Mouse (Mus musculus): Measurements from ENCODE around the gene Plagl1. TPM values are rescaled to one million over a fixed set of nuclear protein-coding genes. Genes with fewer than 3 reads are reported as not detected.

Gene Plagl1
- polyA plus RNA-seq, 1 experiment from 2014 or later: 64.5 TPM

GRCm38 (mm10) chr10:13113641-13114040, 53.3 kb downstream of the Plagl1 start:
- Histone ChIP-seq H3K9me3 (no peaks in the 10 kb centered on the region), H3K36me3 (no peaks in the 10 kb centered on the region), H3K9ac (replicated peaks) (no peak overlapping the region), H3K4me1 (replicated peaks) (peaks cover 14% of the 10 kb centered on the region), H3K27me3 (no peaks in the 10 kb centered on the region), H3K4me3 (replicated peaks) (no peak overlapping the region), H3K4me2 (no peak overlapping the region), H3K27ac (no peak overlapping the region)
- ATAC-seq (ENCODE audit: insufficient number of reproducible peaks, insufficient read depth, low FRiP score, low TSS enrichment, low read depth): no peak
- 79% methylated on average over 4 of the region's 4 CpGs for WGBS

DNA sequence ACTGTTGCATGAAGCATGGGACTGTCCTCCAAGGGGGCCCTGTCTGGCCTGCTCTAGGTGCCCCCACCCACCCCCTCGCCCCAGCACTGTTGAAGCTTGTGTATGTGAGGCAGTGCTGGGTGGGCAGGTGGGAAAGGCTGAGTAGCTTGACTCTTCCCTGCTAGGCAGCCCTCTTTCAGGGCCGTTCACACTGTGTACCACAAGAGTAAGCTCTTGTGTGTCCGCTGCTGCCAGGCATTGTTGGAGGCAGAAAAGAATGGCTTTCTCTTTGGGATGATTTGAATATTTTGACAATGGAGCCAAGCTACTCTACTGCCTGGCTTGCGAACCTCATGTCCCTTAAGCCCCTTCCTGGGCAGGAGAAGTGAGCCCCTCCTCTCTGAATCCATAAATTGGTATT, 54.7 kb downstream of the Plagl1 start:
- WGBS: 85% methylated on average over 4 of the region's 4 CpGs
- Histone ChIP-seq H3K4me2 (no peak overlapping the region), H3K9me3 (no peaks in the 10 kb centered on the region), H3K4me3 (replicated peaks) (no peak overlapping the region), H3K9ac (replicated peaks) (no peak overlapping the region), H3K36me3 (no peaks in the 10 kb centered on the region), H3K27ac (no peak overlapping the region), H3K4me1 (replicated peaks) (peaks cover 6% of the 10 kb centered on the region), H3K27me3 (no peaks in the 10 kb centered on the region)
- ATAC-seq (ENCODE audit: insufficient number of reproducible peaks, insufficient read depth, low FRiP score, low TSS enrichment, low read depth): no peak

DNA sequence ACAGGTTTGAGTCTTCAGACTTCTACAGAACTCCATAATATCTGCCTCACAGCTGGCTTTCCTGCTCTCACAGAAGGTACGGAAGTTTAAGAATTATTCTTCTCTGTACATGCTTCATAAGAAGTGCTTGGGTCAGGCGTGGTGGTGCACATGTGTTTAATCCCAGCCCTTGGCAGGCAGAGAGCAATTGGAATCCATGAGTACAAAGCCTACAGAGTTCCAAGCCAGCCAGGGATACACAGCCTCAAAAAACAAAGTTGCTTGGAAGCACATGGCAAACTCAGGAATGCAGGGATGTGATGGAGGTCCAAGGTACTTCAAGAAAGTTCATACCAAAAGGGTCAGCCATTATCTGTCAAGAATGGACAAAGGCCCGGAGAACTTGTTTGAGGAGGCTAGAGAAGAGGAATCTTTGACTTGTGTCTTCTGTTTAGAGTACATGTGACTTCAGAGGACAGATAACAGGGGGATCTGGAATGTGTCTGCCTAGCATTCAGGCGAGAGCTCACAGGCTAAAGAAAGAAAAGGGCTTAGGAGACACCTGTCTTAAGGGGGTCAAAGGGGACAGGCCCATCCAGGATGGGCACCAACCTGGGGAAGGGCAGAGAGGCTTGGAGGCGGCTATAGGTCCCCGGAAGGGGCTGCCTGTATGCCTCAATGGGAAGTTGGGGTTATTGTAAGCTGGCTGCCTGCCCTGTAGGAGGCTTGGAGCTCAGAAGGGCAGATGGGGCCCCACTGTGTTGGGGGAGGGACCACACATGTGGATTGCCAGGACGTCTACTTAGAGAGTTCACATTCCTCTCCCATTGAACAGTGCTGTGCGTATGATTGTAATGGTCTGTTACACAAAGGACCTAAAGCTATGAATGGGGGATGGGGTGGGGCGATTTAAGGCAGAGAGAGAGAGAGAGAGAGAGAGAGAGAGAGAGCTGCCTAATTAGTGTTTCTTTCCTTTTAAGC, 56.7 kb downstream of the Plagl1 start:
- Histone ChIP-seq H3K4me2 (no peak overlapping the region), H3K4me1 (replicated peaks) (peaks cover 6% of the 10 kb centered on the region), H3K9me3 (no peaks in the 10 kb centered on the region), H3K4me3 (replicated peaks) (no peak overlapping the region), H3K27ac (peak overlapping the region; percentile 37; the same call in 1 of the 2 replicates), H3K9ac (replicated peaks) (no peak overlapping the region), H3K36me3 (no peaks in the 10 kb centered on the region), H3K27me3 (no peaks in the 10 kb centered on the region)
- 52% methylated on average over 9 of the region's 9 CpGs for WGBS
- ATAC-seq (ENCODE audit: insufficient number of reproducible peaks, insufficient read depth, low FRiP score, low TSS enrichment, low read depth): no peak

GRCm38 (mm10) chr10:13118024-13118769, 57.9 kb downstream of the Plagl1 start:
- H3K27ac ChIP-seq: peak overlapping the region; percentile 25; the same call in 1 of the 2 replicates
- no peaks in the 10 kb centered on the region for H3K9me3 ChIP-seq
- no peak for ATAC-seq (ENCODE audit: insufficient number of reproducible peaks, insufficient read depth, low FRiP score, low TSS enrichment, low read depth)
- H3K36me3 ChIP-seq: no peaks in the 10 kb centered on the region
- H3K9ac ChIP-seq (replicated peaks): no peak overlapping the region
- no peaks in the 10 kb centered on the region for H3K27me3 ChIP-seq
- no peak overlapping the region for H3K4me3 ChIP-seq (replicated peaks)
- H3K4me2 ChIP-seq: no peak overlapping the region
- 75% methylated on average over 7 of the region's 7 CpGs for WGBS
- H3K4me1 ChIP-seq (replicated peaks): peaks cover 6% of the 10 kb centered on the region

- H3K27ac ChIP-seq: peak overlapping the region; percentile 12; the same call in 1 of the 2 replicates
- H3K4me3 ChIP-seq (replicated peaks): no peak overlapping the region
- no peaks in the 10 kb centered on the region for H3K36me3 ChIP-seq
- H3K27me3 ChIP-seq: no peaks in the 10 kb centered on the region
- no peak overlapping the region for H3K4me2 ChIP-seq
- H3K4me1 ChIP-seq (replicated peaks): peaks cover 6% of the 10 kb centered on the region
- no peak for ATAC-seq (ENCODE audit: insufficient number of reproducible peaks, insufficient read depth, low FRiP score, low TSS enrichment, low read depth)
- no peak overlapping the region for H3K9ac ChIP-seq (replicated peaks)
- no peaks in the 10 kb centered on the region for H3K9me3 ChIP-seq
- WGBS: 68% methylated on average over 5 of the region's 5 CpGs
Measured at GRCm38 (mm10) chr10:13118770-13119102, 58.4 kb downstream of the Plagl1 start.

- no peaks in the 10 kb centered on the region for H3K9me3 ChIP-seq
- no peak for ATAC-seq (ENCODE audit: insufficient number of reproducible peaks, insufficient read depth, low FRiP score, low TSS enrichment, low read depth)
- no peak overlapping the region for H3K4me3 ChIP-seq (replicated peaks)
- no peaks in the 10 kb centered on the region for H3K36me3 ChIP-seq
- H3K27ac ChIP-seq: no peak overlapping the region
- H3K9ac ChIP-seq (replicated peaks): no peak overlapping the region
- WGBS: 52% methylated on average over 2 of the region's 2 CpGs
- no peaks in the 10 kb centered on the region for H3K27me3 ChIP-seq
- peaks cover 6% of the 10 kb centered on the region for H3K4me1 ChIP-seq (replicated peaks)
- H3K4me2 ChIP-seq: no peak overlapping the region
Measured at GRCm38 (mm10) chr10:13119300-13119699, 59.0 kb downstream of the Plagl1 start.

GRCm38 (mm10) chr10:13125811-13126210, 65.5 kb downstream of the Plagl1 start:
- H3K27ac ChIP-seq: no peak overlapping the region
- no peaks in the 10 kb centered on the region for H3K27me3 ChIP-seq
- WGBS: 72% methylated on average over 3 of the region's 3 CpGs

GRCm38 (mm10) chr10:13127335-13127734, 67.0 kb downstream of the Plagl1 start:
- H3K9me3 ChIP-seq: no peaks in the 10 kb centered on the region
- no peak overlapping the region for H3K4me2 ChIP-seq
- ATAC-seq (ENCODE audit: insufficient number of reproducible peaks, insufficient read depth, low FRiP score, low TSS enrichment, low read depth): no peak
- H3K4me1 ChIP-seq (replicated peaks): no peaks in the 10 kb centered on the region
- H3K4me3 ChIP-seq (replicated peaks): no peak overlapping the region
- no peak overlapping the region for H3K27ac ChIP-seq
- no peak overlapping the region for H3K9ac ChIP-seq (replicated peaks)
- peaks cover 26% of the 10 kb centered on the region for H3K36me3 ChIP-seq
- 78% methylated on average over 13 of the region's 13 CpGs for WGBS
- no peaks in the 10 kb centered on the region for H3K27me3 ChIP-seq

More at GRCm38 (mm10) chr10:13125811-13126210, 65.5 kb downstream of the Plagl1 start:
- H3K4me3 ChIP-seq (replicated peaks): no peak overlapping the region
- H3K4me1 ChIP-seq (replicated peaks): no peaks in the 10 kb centered on the region
- no peak for ATAC-seq (ENCODE audit: insufficient number of reproducible peaks, insufficient read depth, low FRiP score, low TSS enrichment, low read depth)
- no peaks in the 10 kb centered on the region for H3K9me3 ChIP-seq
- no peak overlapping the region for H3K4me2 ChIP-seq
- H3K9ac ChIP-seq (replicated peaks): no peak overlapping the region
- H3K36me3 ChIP-seq: peaks cover 26% of the 10 kb centered on the region

DNA sequence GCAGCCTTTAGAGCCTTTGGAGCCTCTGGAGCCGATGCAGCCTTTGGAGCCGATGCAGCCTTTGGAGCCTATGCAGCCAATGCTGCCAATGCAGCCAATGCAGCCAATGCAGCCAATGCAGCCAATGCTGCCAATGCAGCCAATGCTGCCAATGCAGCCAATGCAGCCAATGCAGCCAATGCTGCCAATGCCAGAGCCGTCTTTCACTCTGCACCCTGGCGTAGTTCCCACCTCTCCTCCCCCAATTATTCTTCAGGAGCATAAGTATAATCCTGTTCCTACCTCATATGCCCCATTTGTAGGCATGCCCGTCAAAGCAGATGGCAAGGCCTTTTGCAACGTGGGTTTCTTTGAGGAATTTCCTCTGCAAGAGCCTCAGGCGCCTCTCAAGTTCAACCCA, 67.6 kb downstream of the Plagl1 start:
- H3K9ac ChIP-seq (replicated peaks): no peak overlapping the region
- no peaks in the 10 kb centered on the region for H3K4me1 ChIP-seq (replicated peaks)
- no peak for ATAC-seq (ENCODE audit: insufficient number of reproducible peaks, insufficient read depth, low FRiP score, low TSS enrichment, low read depth)
- H3K4me2 ChIP-seq: no peak overlapping the region
- H3K36me3 ChIP-seq: peaks cover 26% of the 10 kb centered on the region
- no peaks in the 10 kb centered on the region for H3K27me3 ChIP-seq
- H3K9me3 ChIP-seq: no peaks in the 10 kb centered on the region
- no peak overlapping the region for H3K4me3 ChIP-seq (replicated peaks)
- H3K27ac ChIP-seq: no peak overlapping the region
- 88% methylated on average over 7 of the region's 7 CpGs for WGBS

DNA sequence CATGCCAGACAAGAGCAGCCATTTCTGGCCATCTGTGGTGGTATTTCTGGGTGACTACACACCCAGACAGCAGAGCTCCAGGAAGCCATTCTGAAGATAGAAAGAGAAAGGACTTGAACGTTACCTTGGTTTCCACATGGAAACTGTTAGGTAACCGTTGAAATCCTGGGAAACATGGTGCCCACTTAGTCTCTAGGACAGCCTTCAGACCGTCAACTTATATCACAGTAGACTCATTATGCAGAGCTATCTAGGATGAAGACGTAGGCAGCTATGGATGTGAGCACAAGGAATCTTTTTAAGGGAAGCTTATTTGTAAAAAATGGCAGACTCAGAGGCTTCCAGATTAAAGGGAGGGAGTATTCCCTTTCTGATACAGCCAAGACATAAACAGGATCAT, 73.5 kb downstream of the Plagl1 start:
- Histone ChIP-seq H3K9ac (replicated peaks) (no peak overlapping the region), H3K36me3 (peaks cover 3% of the 10 kb centered on the region), H3K4me3 (replicated peaks) (no peak overlapping the region), H3K9me3 (no peaks in the 10 kb centered on the region), H3K4me2 (no peak overlapping the region), H3K4me1 (replicated peaks) (no peaks in the 10 kb centered on the region), H3K27ac (no peak overlapping the region), H3K27me3 (no peaks in the 10 kb centered on the region)
- ATAC-seq (ENCODE audit: insufficient number of reproducible peaks, insufficient read depth, low FRiP score, low TSS enrichment, low read depth): no peak
- 90% methylated on average over 4 of the region's 4 CpGs for WGBS

DNA sequence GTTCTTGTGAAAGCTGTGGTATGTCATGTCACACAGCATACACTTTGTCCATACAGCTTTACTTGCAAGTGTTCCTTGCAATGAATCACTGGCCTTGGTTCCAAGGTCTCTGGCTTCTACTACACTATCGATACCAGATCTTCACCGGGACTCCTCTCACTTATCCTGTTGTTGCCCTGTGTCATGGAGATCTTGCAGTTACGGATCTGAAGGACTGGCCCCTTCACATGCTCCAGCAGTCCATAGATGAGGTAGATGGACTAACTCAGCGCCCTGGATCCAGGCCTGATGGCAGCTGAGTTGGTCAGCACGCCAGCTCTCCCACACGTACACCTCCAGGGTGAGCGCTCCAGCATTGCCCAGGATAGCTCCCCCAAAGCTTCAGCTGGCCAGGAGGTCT, 75.0 kb downstream of the Plagl1 start:
- no peaks in the 10 kb centered on the region for H3K27me3 ChIP-seq
- no peaks in the 10 kb centered on the region for H3K9me3 ChIP-seq
- no peak overlapping the region for H3K9ac ChIP-seq (replicated peaks)
- 92% methylated on average over 7 of the region's 7 CpGs for WGBS
- ATAC-seq (ENCODE audit: insufficient number of reproducible peaks, insufficient read depth, low FRiP score, low TSS enrichment, low read depth): no peak
- H3K4me1 ChIP-seq (replicated peaks): no peaks in the 10 kb centered on the region
- H3K4me3 ChIP-seq (replicated peaks): no peak overlapping the region
- H3K36me3 ChIP-seq: no peaks in the 10 kb centered on the region
- no peak overlapping the region for H3K27ac ChIP-seq
- H3K4me2 ChIP-seq: no peak overlapping the region
